Mouse (Mus musculus): Measurements from ENCODE around the gene Mrgprd. TPM values are rescaled to one million over a fixed set of nuclear protein-coding genes. Genes with fewer than 3 reads are reported as not detected.
A peak's percentile ranks its signal among the peaks of the same experiment; 100 is the strongest.

The Mrgprd gene
- polyA plus RNA-seq, 1 experiment from 2014 or later = 0.44 TPM

DNA sequence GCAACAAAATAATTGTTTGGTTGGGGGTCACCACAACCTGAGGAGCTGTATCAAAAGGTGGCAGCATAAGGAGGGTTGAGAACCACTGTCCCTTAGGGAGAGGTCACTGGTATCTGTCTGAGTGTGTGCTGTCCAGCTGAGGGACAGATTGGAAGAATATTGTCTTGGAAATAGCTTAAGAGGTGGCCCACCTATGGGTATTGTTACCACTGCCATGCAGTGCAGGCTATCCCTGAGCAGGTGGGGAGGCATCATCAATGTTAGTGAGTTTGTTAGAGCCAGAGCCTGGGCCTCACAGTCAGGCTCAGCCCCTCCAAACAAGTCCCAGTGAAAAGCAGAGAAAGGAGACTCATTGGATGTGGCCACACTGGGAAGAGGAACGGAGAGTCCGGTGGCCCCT is 22.8 kb upstream of the Mrgprd start:
- Histone ChIP-seq H3K27ac (replicated peaks) (no peak overlapping the region), H3K4me3 (replicated peaks) (no peak overlapping the region), H3K4me1 (no peaks in the 10 kb centered on the region), H3K9ac (replicated peaks) (no peak overlapping the region), H3K4me2 (no peak overlapping the region), H3K36me3 (no peaks in the 10 kb centered on the region), H3K27me3 (replicated peaks) (no peaks in the 10 kb centered on the region), H3K9me3 (replicated peaks) (no peaks in the 10 kb centered on the region)
- ATAC-seq (ENCODE audit: low FRiP score) = no peak
- WGBS = 92% methylated on average over 2 of the region's 2 CpGs

DNA sequence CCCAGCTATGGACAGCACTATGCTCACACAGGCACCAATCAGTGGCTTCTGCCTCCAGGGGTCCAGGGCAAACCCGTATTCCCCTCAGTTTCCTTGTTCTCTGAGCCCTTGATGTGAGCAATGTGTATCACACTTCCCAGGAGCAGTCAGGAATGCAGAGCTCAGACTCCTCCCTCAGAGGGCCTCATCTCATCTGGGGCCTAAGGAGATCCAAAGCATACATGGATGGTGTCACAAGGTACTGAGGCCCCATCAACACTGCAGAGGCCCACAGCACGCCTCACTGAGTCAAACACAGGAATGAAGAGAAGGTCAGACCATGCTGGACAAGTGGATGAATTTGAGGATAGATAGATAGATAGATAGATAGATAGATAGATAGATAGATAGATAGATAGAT is 21.9 kb upstream of the Mrgprd start:
- no peaks in the 10 kb centered on the region for H3K9me3 ChIP-seq (replicated peaks)

DNA sequence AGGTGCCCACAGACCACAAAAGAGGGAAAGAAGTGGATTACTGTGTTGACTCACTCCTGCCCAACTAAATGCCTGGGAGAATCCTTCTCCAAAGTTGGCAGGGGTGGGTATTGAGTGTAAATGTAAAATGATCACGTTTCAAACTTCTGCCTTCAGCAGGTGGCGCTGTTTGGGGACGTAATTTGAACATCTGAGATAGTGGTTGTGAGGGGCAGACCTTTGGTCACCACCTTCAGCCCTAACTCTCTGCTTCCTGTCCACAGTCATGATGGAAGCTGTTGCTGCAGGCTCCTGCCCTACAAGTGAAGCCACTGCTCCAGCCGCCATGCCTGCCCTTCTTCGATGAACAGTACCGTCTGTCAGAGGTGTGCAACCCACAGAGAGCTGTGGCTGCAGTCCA is 20.8 kb upstream of the Mrgprd start:
- 41% methylated on average over 6 of the region's 6 CpGs for WGBS
- Histone ChIP-seq H3K4me1 (no peaks in the 10 kb centered on the region), H3K36me3 (no peaks in the 10 kb centered on the region), H3K4me3 (replicated peaks) (no peak overlapping the region), H3K9me3 (replicated peaks) (no peaks in the 10 kb centered on the region), H3K4me2 (no peak overlapping the region), H3K27ac (replicated peaks) (no peak overlapping the region), H3K27me3 (replicated peaks) (no peaks in the 10 kb centered on the region), H3K9ac (replicated peaks) (no peak overlapping the region)
- ATAC-seq (ENCODE audit: low FRiP score) = no peak

More for the DNA sequence above, 21.9 kb upstream of the Mrgprd start:
- WGBS = 61% methylated on average over 2 of the region's 2 CpGs
- no peak for ATAC-seq (ENCODE audit: low FRiP score)
- Histone ChIP-seq H3K4me2 (no peak overlapping the region), H3K36me3 (no peaks in the 10 kb centered on the region), H3K27me3 (replicated peaks) (no peaks in the 10 kb centered on the region), H3K27ac (replicated peaks) (no peak overlapping the region), H3K4me1 (no peaks in the 10 kb centered on the region), H3K4me3 (replicated peaks) (no peak overlapping the region), H3K9ac (replicated peaks) (no peak overlapping the region)

DNA sequence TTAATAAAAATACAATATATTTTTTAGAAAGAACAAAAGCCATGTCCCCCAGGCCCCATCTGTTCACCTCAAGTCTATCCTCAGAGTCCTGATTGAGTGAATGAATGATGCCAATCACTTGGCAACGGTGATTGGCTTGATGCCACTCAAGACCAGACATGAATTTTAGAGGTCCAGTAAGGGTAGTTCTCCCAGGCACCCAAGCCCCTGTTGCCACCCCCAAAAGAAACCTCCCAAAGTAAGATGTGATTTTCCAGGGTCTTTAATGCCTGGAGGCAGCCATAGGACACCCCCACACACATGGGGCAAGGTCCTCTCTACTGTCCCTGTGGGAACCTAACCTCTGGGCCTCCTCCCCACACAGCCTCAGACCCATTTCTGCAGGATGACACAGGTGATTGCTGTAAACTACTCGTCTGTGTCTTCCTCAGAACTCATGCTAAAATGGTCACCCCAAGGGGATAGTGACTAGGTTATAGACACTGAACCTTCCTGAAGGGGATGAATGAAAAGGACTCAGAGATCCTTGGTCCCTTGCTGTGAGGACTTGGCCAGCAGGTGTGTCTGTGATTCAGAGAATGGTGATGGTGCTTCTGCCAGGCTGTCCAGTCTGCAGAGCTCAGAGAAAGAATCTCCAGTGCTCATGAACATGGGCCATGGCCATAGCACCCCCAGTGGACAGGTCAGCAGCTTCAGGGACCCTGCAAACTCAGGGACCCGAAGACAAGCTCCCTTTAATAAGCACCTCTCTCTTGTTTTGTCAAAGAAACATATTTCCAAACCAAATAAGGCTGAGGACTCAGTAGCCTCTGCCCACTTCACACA is 15.8 kb upstream of the Mrgprd start:
- Histone ChIP-seq H3K4me2 (no peak overlapping the region), H3K27ac (replicated peaks) (no peak overlapping the region), H3K36me3 (no peaks in the 10 kb centered on the region), H3K4me3 (replicated peaks) (no peak overlapping the region), H3K4me1 (peaks cover 10% of the 10 kb centered on the region), H3K9me3 (replicated peaks) (no peaks in the 10 kb centered on the region), H3K27me3 (replicated peaks) (no peaks in the 10 kb centered on the region), H3K9ac (replicated peaks) (no peak overlapping the region)
- ATAC-seq (ENCODE audit: low FRiP score) = no peak
- WGBS = 69% methylated on average over 3 of the region's 3 CpGs

DNA sequence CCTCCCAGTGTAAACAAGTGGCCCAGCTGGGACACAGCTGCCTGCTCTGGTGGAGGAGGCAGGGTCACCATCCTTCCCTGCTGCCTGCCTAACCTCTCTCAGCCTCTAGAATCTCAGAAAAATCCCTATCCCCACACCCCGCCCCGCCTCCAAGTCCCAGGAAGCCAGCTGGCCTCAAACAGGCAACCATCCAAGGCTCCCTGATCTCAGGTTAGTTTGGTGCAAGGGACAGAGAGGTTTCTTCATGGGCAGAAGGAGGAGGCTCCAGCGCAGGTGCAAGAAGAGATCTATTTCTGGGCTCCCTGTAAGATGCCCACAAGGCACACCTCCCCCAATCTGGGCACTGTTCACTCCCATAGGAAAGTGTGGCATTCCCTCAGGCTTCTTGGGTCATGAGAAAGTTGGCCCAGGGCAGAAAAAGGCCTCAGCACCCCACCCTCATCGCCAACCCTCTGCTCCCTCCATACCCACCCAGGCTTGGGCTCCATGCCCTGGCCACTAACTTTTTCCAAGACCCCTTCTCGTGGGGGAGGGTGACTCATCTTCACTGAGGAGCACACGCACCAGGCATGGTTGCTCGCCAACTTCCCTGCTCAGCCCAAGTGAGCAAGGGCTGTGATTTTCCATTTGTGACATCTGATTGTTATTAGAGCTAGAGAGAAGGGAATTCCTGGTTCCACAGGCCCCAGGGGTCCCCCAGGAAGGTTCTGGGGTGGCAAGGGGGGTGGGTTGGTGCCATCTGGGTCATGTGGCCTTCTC is 14.9 kb upstream of the Mrgprd start:
- peaks cover 10% of the 10 kb centered on the region for H3K4me1 ChIP-seq
- 65% methylated on average over 7 of the region's 7 CpGs for WGBS
- H3K27ac ChIP-seq (replicated peaks) = no peak overlapping the region
- no peak overlapping the region for H3K4me2 ChIP-seq
- H3K9me3 ChIP-seq (replicated peaks) = no peaks in the 10 kb centered on the region
- H3K36me3 ChIP-seq = no peaks in the 10 kb centered on the region
- ATAC-seq (ENCODE audit: low FRiP score) = no peak
- H3K9ac ChIP-seq (replicated peaks) = no peak overlapping the region
- H3K27me3 ChIP-seq (replicated peaks) = no peaks in the 10 kb centered on the region
- no peak overlapping the region for H3K4me3 ChIP-seq (replicated peaks)

DNA sequence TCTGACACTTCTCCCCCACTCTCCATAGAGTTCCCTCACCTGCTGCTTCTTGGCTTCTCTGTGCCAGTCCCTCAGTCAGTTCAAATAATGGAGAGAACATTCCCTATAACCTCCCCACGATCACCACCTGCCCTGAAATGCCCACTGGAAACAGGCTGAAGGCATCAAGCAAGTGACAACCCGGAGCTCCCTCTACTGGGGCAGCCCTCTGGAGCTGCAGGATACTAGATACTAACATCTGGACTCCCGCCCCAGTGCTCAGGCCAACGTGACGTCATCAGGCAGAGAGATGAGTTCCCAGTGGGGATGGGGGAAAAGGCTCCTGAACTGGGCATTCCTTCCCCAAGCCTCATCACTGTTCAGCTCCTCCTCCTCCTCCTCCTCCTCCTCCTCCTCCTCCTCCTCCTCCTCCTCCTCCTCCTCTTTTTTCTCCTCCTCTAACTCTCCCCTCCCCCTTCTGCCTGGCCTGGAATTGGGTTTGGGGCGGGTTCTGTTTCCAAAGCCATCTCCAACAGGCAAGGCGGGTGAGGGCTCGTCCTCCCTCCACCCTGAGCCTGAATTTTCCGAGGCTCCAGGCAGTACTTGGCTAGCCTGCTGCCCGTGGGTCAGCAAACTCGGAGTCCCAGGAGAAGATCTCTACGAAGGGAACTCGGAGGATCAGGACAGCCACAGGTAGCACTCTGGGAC is 14.2 kb upstream of the Mrgprd start, which contains the start of gene Mrgprf:
TSS of gene Mrgprf (plus strand) at position 508 of the 687 bp plus-strand sequence.
- no peak for ATAC-seq (ENCODE audit: low FRiP score)
- Histone ChIP-seq H3K9me3 (replicated peaks) (no peaks in the 10 kb centered on the region), H3K27ac (replicated peaks) (no peak within 1 kb of the TSS), H3K4me1 (peaks cover 10% of the 10 kb centered on the region), H3K27me3 (replicated peaks) (no peaks in the 10 kb centered on the region), H3K4me3 (replicated peaks) (no peak within 1 kb of the TSS), H3K36me3 (no peaks in the 10 kb centered on the region), H3K9ac (replicated peaks) (no peak within 1 kb of the TSS), H3K4me2 (no peak within 1 kb of the TSS)
- 42% methylated on average over 12 of the region's 13 CpGs for WGBS

DNA sequence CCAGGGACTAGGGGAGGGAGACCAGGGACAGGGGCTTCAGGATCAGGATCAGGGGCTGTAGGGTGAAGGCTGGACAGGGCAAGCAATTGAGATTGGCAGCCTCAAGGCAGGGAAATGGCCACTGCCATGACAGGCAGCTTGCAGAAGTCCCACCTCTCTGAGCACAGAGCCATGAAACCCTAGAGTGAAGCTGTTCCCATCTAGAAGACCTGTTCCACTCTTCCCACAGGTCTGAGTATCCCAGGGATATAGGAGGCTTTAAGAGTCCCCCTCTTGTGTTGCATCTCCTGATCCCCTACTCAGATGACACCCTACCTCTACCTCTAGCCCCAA is 13.7 kb upstream of the Mrgprd start:
- Histone ChIP-seq H3K4me2 (no peak overlapping the region), H3K27me3 (replicated peaks) (no peaks in the 10 kb centered on the region), H3K27ac (replicated peaks) (no peak overlapping the region), H3K4me3 (replicated peaks) (no peak overlapping the region), H3K4me1 (peaks cover 10% of the 10 kb centered on the region), H3K36me3 (no peaks in the 10 kb centered on the region), H3K9me3 (replicated peaks) (no peaks in the 10 kb centered on the region), H3K9ac (replicated peaks) (no peak overlapping the region)
- ATAC-seq (ENCODE audit: low FRiP score) = no peak

DNA sequence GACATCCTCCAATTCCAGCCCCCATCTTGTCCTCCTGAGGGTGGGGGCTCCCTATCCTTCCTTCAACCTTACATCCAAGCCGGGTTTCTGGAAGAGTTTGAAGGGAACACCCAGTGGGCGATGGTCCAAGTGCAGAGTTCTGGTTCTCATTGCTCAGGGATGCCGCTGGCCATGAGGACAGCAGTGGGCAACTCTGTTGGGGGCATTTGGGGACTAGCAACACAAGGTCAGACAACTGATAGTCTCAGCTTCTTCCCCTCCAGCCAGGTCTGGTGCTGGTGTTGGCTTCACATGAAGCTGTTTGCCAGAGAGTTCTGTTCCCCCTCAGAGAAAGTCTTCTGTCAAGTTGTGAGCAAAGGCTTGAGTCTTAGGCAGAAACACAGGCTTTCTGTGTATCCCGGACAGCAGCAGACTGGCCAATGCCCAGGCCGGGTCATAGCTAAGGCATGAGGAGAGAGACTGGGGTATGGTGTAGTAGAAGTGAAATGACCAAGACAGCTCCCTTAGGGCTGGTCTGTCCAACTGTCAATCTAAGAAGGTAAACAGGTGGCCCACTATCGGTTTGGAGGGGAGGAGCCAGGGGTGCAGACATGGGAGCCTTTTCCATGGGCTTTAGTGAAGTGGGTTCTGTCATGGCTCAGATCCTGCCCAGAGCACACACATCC is 13.2 kb upstream of the Mrgprd start:
- Histone ChIP-seq H3K27me3 (replicated peaks) (no peaks in the 10 kb centered on the region), H3K9ac (replicated peaks) (no peak overlapping the region), H3K4me1 (peaks cover 10% of the 10 kb centered on the region), H3K4me3 (replicated peaks) (no peak overlapping the region), H3K36me3 (no peaks in the 10 kb centered on the region), H3K4me2 (no peak overlapping the region), H3K9me3 (replicated peaks) (no peaks in the 10 kb centered on the region), H3K27ac (replicated peaks) (no peak overlapping the region)
- WGBS = 89% methylated on average over 6 of the region's 6 CpGs
- no peak for ATAC-seq (ENCODE audit: low FRiP score)

DNA sequence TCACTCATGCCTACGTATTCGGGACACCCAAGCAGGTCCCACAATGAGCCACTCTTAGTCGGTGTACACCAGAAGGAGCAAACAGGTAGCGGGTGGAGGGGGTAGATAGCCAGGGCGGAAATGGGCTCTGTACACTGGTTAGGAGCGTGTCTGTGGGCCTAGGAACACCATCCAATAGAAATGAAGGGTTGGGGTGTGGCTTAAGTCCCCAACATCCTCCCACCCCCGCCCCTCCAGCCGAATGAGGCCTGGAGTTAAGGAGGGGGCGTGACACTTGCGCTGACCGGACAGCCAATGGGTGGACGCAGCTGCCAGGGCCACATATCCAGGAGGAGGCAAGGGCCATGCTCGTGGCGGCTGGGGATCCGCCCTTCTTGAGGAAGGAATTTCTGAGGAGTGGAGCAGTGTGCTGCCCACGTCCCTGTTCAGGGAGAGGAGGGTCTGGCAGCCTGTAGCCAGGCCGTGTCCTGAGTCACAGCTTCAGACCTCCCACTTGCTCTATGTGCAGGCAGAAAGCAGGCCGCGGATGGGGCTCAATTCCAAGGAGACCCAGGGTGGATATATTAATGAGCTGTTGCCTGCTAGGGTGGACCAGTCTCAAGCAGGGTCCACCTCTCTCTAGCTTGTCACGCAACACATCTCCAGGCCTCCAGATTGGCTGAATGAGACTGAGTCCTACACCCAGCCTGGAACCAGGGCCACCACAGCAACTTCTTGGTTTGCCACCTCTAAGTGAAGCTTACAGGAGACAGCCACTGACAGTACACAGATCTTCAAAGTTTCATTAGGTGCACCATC is 11.9 kb upstream of the Mrgprd start:
- H3K4me1 ChIP-seq = peaks cover 10% of the 10 kb centered on the region
- peak; percentile 90 for ATAC-seq (ENCODE audit: low FRiP score)
- no peaks in the 10 kb centered on the region for H3K9me3 ChIP-seq (replicated peaks)
- H3K27ac ChIP-seq (replicated peaks) = no peak overlapping the region
- no peaks in the 10 kb centered on the region for H3K36me3 ChIP-seq
- H3K4me2 ChIP-seq = peak overlapping the region; percentile 51
- 9% methylated on average over 20 of the region's 20 CpGs for WGBS
- H3K4me3 ChIP-seq (replicated peaks) = peak overlapping the region; percentile 17
- no peaks in the 10 kb centered on the region for H3K27me3 ChIP-seq (replicated peaks)
- H3K9ac ChIP-seq (replicated peaks) = no peak overlapping the region

DNA sequence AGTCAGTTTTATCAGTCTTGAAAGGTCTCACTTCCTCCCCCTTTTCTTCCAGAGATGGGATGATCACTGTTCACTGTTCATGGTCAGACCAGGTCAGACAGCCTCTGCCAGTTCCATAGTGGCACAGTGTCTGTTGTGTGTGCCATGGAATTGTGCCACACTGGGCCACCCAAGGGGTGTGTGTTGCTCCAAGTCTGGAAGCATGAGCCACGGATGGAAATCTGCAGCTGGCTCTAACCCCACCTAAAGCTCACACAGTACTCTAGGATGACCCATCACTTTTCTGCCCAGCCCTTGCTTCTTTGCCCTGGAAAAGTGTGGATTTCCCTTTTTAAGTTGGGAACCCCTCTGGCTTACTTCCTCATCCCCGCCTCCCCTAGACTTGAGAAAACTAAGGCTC is 10.5 kb upstream of the Mrgprd start:
- no peak overlapping the region for H3K9ac ChIP-seq (replicated peaks)
- H3K36me3 ChIP-seq = no peaks in the 10 kb centered on the region
- no peak for ATAC-seq (ENCODE audit: low FRiP score)
- H3K9me3 ChIP-seq (replicated peaks) = no peaks in the 10 kb centered on the region
- no peaks in the 10 kb centered on the region for H3K27me3 ChIP-seq (replicated peaks)
- H3K4me3 ChIP-seq (replicated peaks) = no peak overlapping the region
- no peak overlapping the region for H3K27ac ChIP-seq (replicated peaks)
- no peak overlapping the region for H3K4me2 ChIP-seq
- H3K4me1 ChIP-seq = peaks cover 10% of the 10 kb centered on the region
- WGBS = 78% methylated on average over 2 of the region's 2 CpGs

DNA sequence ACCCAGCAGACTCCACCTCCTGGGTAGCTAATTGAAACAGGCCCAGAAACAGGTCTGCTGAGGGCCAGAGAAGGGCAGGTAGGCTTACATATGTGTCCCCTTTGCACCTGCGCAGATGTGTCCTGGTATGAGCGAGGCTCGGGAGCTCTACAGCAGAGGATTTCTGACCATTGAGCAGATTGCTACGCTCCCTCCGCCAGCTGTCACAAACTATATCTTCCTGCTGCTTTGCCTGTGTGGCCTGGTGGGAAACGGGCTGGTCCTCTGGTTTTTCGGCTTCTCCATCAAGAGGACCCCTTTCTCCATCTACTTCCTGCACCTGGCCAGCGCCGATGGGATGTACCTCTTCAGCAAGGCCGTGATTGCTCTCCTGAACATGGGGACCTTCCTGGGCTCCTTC is 7.0 kb upstream of the Mrgprd start:
- H3K4me1 ChIP-seq = peaks cover 3% of the 10 kb centered on the region
- H3K9ac ChIP-seq (replicated peaks) = no peak overlapping the region
- no peaks in the 10 kb centered on the region for H3K9me3 ChIP-seq (replicated peaks)
- H3K4me2 ChIP-seq = no peak overlapping the region
- WGBS = 95% methylated on average over 10 of the region's 10 CpGs
- H3K27ac ChIP-seq (replicated peaks) = no peak overlapping the region
- H3K36me3 ChIP-seq = no peaks in the 10 kb centered on the region
- no peaks in the 10 kb centered on the region for H3K27me3 ChIP-seq (replicated peaks)
- H3K4me3 ChIP-seq (replicated peaks) = no peak overlapping the region
- ATAC-seq (ENCODE audit: low FRiP score) = no peak

Measured in neural tube, embryonic 15.5 days (tissue).